Mouse (Mus musculus) MEL (cell line): ENCODE measurements around the gene Gm44973. TPM values are rescaled to one million over a fixed set of nuclear protein-coding genes. Genes with fewer than 3 reads are reported as not detected.

ENCODE experiments used
- DNase-seq: peaks from one replicate; pipeline ENCODE4 v3.0.0; 2011; ENCODE audit warnings: low read depth, low spot score
- H3K27ac ChIP-seq: 2 replicates; pipeline ENCODE4 v1.5.1; 2012; ENCODE audit warnings: low read depth, mild to moderate bottlenecking, control low read depth, low read length, moderate library complexity; ENCODE audit not compliant: control insufficient read depth
- H3K27me3 ChIP-seq, 2 experiments: fragments of 150-350 bp in 1 of 2; sonication (generic) in 1 of 2; 2 replicates each; pipeline ENCODE4 v1.6.1; 2012; ENCODE audit warnings: low read length in 2 of 2, mild to moderate bottlenecking in 2 of 2, improper control_type of control experiment in 1 of 2, moderate library complexity in 1 of 2; ENCODE audit not compliant: insufficient read depth in 2 of 2, control insufficient read depth in 1 of 2
- H3K36me3 ChIP-seq, 2 experiments: 2 replicates each; pipeline ENCODE4 v1.6.1; 2012 to 2014; ENCODE audit warnings: low read length in 2 of 2, improper control_type of control experiment in 1 of 2, inconsistent platforms in 1 of 2, mild to moderate bottlenecking in 1 of 2; ENCODE audit not compliant: insufficient read depth in 2 of 2, control insufficient read depth in 1 of 2
- H3K4me1 ChIP-seq, 2 experiments: fragments of 150-350 bp in 1 of 2; sonication (generic) in 1 of 2; 2 replicates each; pipeline ENCODE4 v1.6.1; 2012; ENCODE audit warnings: low read length in 2 of 2, improper control_type of control experiment in 1 of 2, mild to moderate bottlenecking in 1 of 2; ENCODE audit not compliant: insufficient read depth in 2 of 2, control insufficient read depth in 1 of 2
- H3K4me3 ChIP-seq, 2 experiments: fragments of 150-350 bp in 1 of 2; sonication (generic) in 1 of 2; 2 replicates each; pipeline ENCODE4 v1.5.1; 2012; ENCODE audit warnings: low read depth in 2 of 2, low read length in 2 of 2, mild to moderate bottlenecking in 2 of 2, moderate library complexity in 2 of 2, control low read depth in 1 of 2, improper control_type of control experiment in 1 of 2; ENCODE audit not compliant: control insufficient read depth in 1 of 2, insufficient read depth in 1 of 2
- H3K79me2 ChIP-seq: 2 replicates; pipeline ENCODE4 v1.6.1; 2012; ENCODE audit warnings: mild to moderate bottlenecking, low read length, moderate library complexity; ENCODE audit not compliant: control insufficient read depth, poor library complexity, insufficient read depth
- H3K9ac ChIP-seq: 2 replicates; pipeline ENCODE4 v1.6.1; 2012; ENCODE audit warnings: low read depth, mild to moderate bottlenecking, control low read depth, low read length, moderate library complexity; ENCODE audit not compliant: control insufficient read depth, poor library complexity, severe bottlenecking
- H3K9me3 ChIP-seq: fragments of 150-350 bp; sonication (generic); replicated peaks from 2 replicates; pipeline ENCODE4 v1.6.1; 2012; ENCODE audit warnings: mild to moderate bottlenecking, low read length, improper control_type of control experiment, moderate library complexity; ENCODE audit not compliant: insufficient read depth
- BHLHE40 ChIP-seq: IDR thresholded peaks from 2 replicates; pipeline ENCODE4 v1.6.1; 2012; ENCODE audit warnings: low read depth, mild to moderate bottlenecking, inconsistent platforms, low read length, improper control_type of control experiment, borderline replicate concordance
- CHD1 ChIP-seq: IDR thresholded peaks from 2 replicates; pipeline ENCODE4 v1.6.1; 2012; ENCODE audit warnings: low read depth, mild to moderate bottlenecking, inconsistent platforms, low read length, improper control_type of control experiment
- CHD2 ChIP-seq: IDR thresholded peaks from 2 replicates; pipeline ENCODE4 v1.6.1; 2011; ENCODE audit warnings: low read length, improper control_type of control experiment
- CTCF ChIP-seq, 3 experiments: IDR thresholded peaks in 2 of 3; conservative IDR thresholded peaks in 1 of 3; 2 replicates each; pipeline ENCODE4 v1.5.1; 2011 to 2012; ENCODE audit warnings: low read length in 3 of 3, low read depth in 2 of 3, mild to moderate bottlenecking in 2 of 3, improper control_type of control experiment in 1 of 3, inconsistent platforms in 1 of 3, mixed read lengths in 1 of 3, moderate library complexity in 1 of 3; ENCODE audit not compliant: control insufficient read depth in 1 of 3, insufficient read depth in 1 of 3, poor library complexity in 1 of 3, severe bottlenecking in 1 of 3
- E2F4 ChIP-seq: IDR thresholded peaks from 2 replicates; pipeline ENCODE4 v1.6.1; 2011; ENCODE audit warnings: low read depth, low read length, improper control_type of control experiment, borderline replicate concordance
- ELF1 ChIP-seq: IDR thresholded peaks from 2 replicates; pipeline ENCODE4 v1.6.1; 2014; ENCODE audit warnings: low read depth, mild to moderate bottlenecking, inconsistent platforms, low read length, improper control_type of control experiment, moderate library complexity
- EP300 ChIP-seq, 2 experiments: IDR thresholded peaks; 2 replicates each; pipeline ENCODE4 v1.6.1; 2011; ENCODE audit warnings: improper control_type of control experiment in 2 of 2, low read length in 2 of 2, low read depth in 1 of 2, mild to moderate bottlenecking in 1 of 2
- GABPA ChIP-seq: IDR thresholded peaks from 2 replicates; pipeline ENCODE4 v1.6.1; 2012; ENCODE audit warnings: low read depth, mild to moderate bottlenecking, inconsistent platforms, low read length, improper control_type of control experiment, moderate library complexity
- GATA1 ChIP-seq: IDR thresholded peaks from 2 replicates; pipeline ENCODE4 v1.6.1; 2011; ENCODE audit warnings: low read depth, low read length, improper control_type of control experiment
- HCFC1 ChIP-seq: IDR thresholded peaks from 2 replicates; pipeline ENCODE4 v1.6.1; 2012; ENCODE audit warnings: low read depth, mild to moderate bottlenecking, inconsistent platforms, low read length, improper control_type of control experiment, moderate library complexity
- JUND ChIP-seq: IDR thresholded peaks from 2 replicates; pipeline ENCODE4 v1.6.1; 2011; ENCODE audit warnings: low read depth, mild to moderate bottlenecking, improper control_type of control experiment, low read length
- KAT2A ChIP-seq: conservative IDR thresholded peaks from 2 replicates; pipeline ENCODE4 v1.6.1; 2012; ENCODE audit warnings: low read depth, low read length, improper control_type of control experiment, inconsistent platforms
- MAFK ChIP-seq: IDR thresholded peaks from 2 replicates; pipeline ENCODE4 v1.6.1; 2011; ENCODE audit warnings: low read depth, mild to moderate bottlenecking, low read length, improper control_type of control experiment, borderline replicate concordance
- MAX ChIP-seq: IDR thresholded peaks from 2 replicates; pipeline ENCODE4 v1.6.1; 2011; ENCODE audit warnings: low read length, improper control_type of control experiment
- MAZ ChIP-seq: IDR thresholded peaks from 2 replicates; pipeline ENCODE4 v1.6.1; 2012; ENCODE audit warnings: low read depth, mild to moderate bottlenecking, inconsistent platforms, low read length, improper control_type of control experiment
- MEF2A ChIP-seq: IDR thresholded peaks from 2 replicates; pipeline ENCODE4 v1.6.1; 2014; ENCODE audit warnings: low read depth, mild to moderate bottlenecking, inconsistent platforms, low read length, improper control_type of control experiment; ENCODE audit not compliant: poor library complexity, insufficient replicate concordance, severe bottlenecking; ENCODE audit errors: extremely low read depth
- MXI1 ChIP-seq: IDR thresholded peaks from 2 replicates; pipeline ENCODE4 v1.6.1; 2011; ENCODE audit warnings: mild to moderate bottlenecking, low read depth, low read length, improper control_type of control experiment
- MYB ChIP-seq: IDR thresholded peaks from 2 replicates; pipeline ENCODE4 v1.6.1; 2011; ENCODE audit warnings: mild to moderate bottlenecking, low read depth, low read length, improper control_type of control experiment
- MYC ChIP-seq: IDR thresholded peaks from 2 replicates; pipeline ENCODE4 v1.6.1; 2011; ENCODE audit warnings: low read depth, mild to moderate bottlenecking, low read length, improper control_type of control experiment, moderate library complexity
- NRF1 ChIP-seq: IDR thresholded peaks from 2 replicates; pipeline ENCODE4 v1.6.1; 2014; ENCODE audit warnings: low read depth, mild to moderate bottlenecking, inconsistent platforms, low read length, improper control_type of control experiment, moderate library complexity; ENCODE audit not compliant: poor library complexity, insufficient read depth, severe bottlenecking
- POLR2A ChIP-seq, 2 experiments: IDR thresholded peaks; 2 replicates each; pipeline ENCODE4 v1.6.1; 2011 to 2012; ENCODE audit warnings: low read length in 2 of 2, mild to moderate bottlenecking in 2 of 2, control low read depth in 1 of 2, improper control_type of control experiment in 1 of 2, low read depth in 1 of 2, moderate library complexity in 1 of 2; ENCODE audit not compliant: control insufficient read depth in 1 of 2, insufficient read depth in 1 of 2, poor library complexity in 1 of 2
- POLR2AphosphoS2 ChIP-seq: IDR thresholded peaks from 2 replicates; pipeline ENCODE4 v1.6.1; 2011; ENCODE audit warnings: low read length, improper control_type of control experiment
- POLR2AphosphoS5 ChIP-seq: IDR thresholded peaks from 2 replicates; pipeline ENCODE4 v1.6.1; 2012; ENCODE audit warnings: low read depth, borderline replicate concordance, mild to moderate bottlenecking, inconsistent platforms, low read length, moderate library complexity, mixed read lengths
- RAD21 ChIP-seq: IDR thresholded peaks from 2 replicates; pipeline ENCODE4 v1.6.1; 2011; ENCODE audit warnings: mild to moderate bottlenecking, low read depth, low read length, improper control_type of control experiment
- RCOR1 ChIP-seq: IDR thresholded peaks from 2 replicates; pipeline ENCODE4 v1.6.1; 2012; ENCODE audit warnings: low read depth, mild to moderate bottlenecking, inconsistent platforms, low read length, improper control_type of control experiment
- SIN3A ChIP-seq: IDR thresholded peaks from 2 replicates; pipeline ENCODE4 v1.6.1; 2012; ENCODE audit warnings: low read length, improper control_type of control experiment, inconsistent platforms
- TAL1 ChIP-seq: IDR thresholded peaks from 2 replicates; pipeline ENCODE4 v1.6.1; 2012; ENCODE audit warnings: mild to moderate bottlenecking, inconsistent platforms, low read length, moderate library complexity, mixed read lengths
- TBP ChIP-seq: IDR thresholded peaks from 2 replicates; pipeline ENCODE4 v1.8.0; 2011; ENCODE audit warnings: low read depth, low read length, improper control_type of control experiment
- TCF12 ChIP-seq: IDR thresholded peaks from 2 replicates; pipeline ENCODE4 v1.6.1; 2014; ENCODE audit warnings: low read depth, mild to moderate bottlenecking, inconsistent platforms, low read length, improper control_type of control experiment, moderate library complexity
- UBTF ChIP-seq: IDR thresholded peaks from 2 replicates; pipeline ENCODE4 v1.6.1; 2012; ENCODE audit warnings: low read depth, mild to moderate bottlenecking, inconsistent platforms, low read length, improper control_type of control experiment, moderate library complexity, borderline replicate concordance; ENCODE audit not compliant: insufficient read depth
- USF1 ChIP-seq: IDR thresholded peaks from 2 replicates; pipeline ENCODE4 v1.6.1; 2014; ENCODE audit warnings: low read depth, mild to moderate bottlenecking, inconsistent platforms, low read length, improper control_type of control experiment, moderate library complexity
- ZC3H11A ChIP-seq: IDR thresholded peaks from 2 replicates; pipeline ENCODE4 v1.6.1; 2012; ENCODE audit warnings: low read depth, mild to moderate bottlenecking, inconsistent platforms, low read length, improper control_type of control experiment
- ZKSCAN1 ChIP-seq: IDR thresholded peaks from 2 replicates; pipeline ENCODE4 v1.6.1; 2012; ENCODE audit warnings: low read depth, mild to moderate bottlenecking, inconsistent platforms, low read length, improper control_type of control experiment, moderate library complexity
- ZMIZ1 ChIP-seq: IDR thresholded peaks from 2 replicates; pipeline ENCODE4 v1.6.1; 2012; ENCODE audit warnings: low read depth, mild to moderate bottlenecking, inconsistent platforms, low read length, improper control_type of control experiment, moderate library complexity
- ZNF384 ChIP-seq: IDR thresholded peaks from 2 replicates; pipeline ENCODE4 v1.6.1; 2012; ENCODE audit warnings: low read depth, mild to moderate bottlenecking, inconsistent platforms, low read length, improper control_type of control experiment
- polyA plus RNA-seq, 2 experiments: library from polyadenylated mRNA; stranded (reverse) in 1 of 2; unstranded in 1 of 2; fragments of >175 nt in 1 of 2; fragments of >200 nt in 1 of 2; gene quantifications; 2 replicates each; pipeline versions ENCODE4 v1.2.1 to v1.2.4; 2012; ENCODE audit warnings: low replicate concordance in 2 of 2, low read depth in 1 of 2; ENCODE audit not compliant: insufficient read length in 2 of 2, insufficient read depth in 1 of 2, missing spikeins in 1 of 2
- total RNA-seq: library from RNA; depleted of rRNA; stranded (reverse); fragments of 300-350 nt; gene quantifications from 2 replicates; pipeline ENCODE4 v1.2.3, GENCODE M21; 2012; rRNA removed

Gm44973 gene
- total RNA-seq = not detected in 2 replicates
- 1 to 10 TPM in 1 of 2 experiments, not detected in 1; 7.9 TPM for polyA plus RNA-seq

DNA sequence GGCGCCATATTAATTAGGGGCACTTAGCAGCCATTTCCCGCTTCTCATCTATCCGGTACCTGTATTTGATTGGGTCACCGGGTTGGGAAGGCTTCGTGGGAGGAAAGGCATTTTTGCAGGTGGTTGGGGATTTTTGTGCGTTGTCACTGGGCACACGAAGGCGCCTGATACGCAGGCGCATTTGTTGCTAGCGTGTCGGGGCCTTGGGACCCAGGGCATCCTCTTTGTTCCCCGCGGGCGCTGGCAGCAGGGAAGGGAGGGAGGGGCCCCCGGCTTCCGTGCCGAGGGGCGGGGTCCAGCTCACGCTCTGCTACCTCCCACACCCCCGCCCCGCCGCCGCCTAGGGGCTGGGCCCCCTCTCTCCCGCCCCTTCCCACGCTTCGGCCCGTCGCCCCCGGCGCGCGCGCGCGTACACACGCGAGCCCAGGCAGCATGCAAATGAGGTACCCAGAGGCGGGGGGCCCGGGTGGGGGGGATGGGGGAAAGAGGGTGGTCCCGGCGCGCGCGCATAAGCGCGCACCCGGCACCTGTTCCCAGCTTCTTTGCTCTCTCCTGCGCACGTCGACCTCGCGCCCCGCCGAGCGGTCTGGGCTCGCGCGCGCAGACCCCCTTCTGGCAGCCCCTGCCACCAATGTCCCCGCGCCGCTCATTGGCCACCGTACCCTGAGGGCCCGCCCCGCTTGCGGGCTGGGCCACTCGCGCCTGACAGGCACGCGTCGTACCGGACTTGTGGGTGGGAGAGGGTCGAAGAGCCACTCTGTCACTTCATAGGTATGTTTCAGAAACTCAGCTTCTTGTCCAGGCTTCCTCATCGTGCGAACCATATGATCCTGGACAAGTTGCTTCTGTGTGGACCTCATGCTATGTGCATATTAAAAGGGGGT, at the start of gene Gm44973:
Gene Gm44973, plus strand, starts transcription at position 379 of the 884 bp plus-strand sequence.
- no peaks in the 10 kb centered on the region for H3K9me3 ChIP-seq
- no peaks in the 10 kb centered on the region for H3K27me3 ChIP-seq
- H3K4me3 ChIP-seq = peak within 1 kb of the TSS; percentile 88 to 92
- peak within 1 kb of the TSS; percentile 97 for H3K27ac ChIP-seq
- H3K4me1 ChIP-seq = peaks cover 5 to 11% of the 10 kb centered on the region in 2 experiments; a peak in 3 of 4 replicates
- peaks cover 2% of the 10 kb centered on the region for H3K79me2 ChIP-seq
- peak within 1 kb of the TSS; percentile 97 for H3K9ac ChIP-seq
- peaks cover 0 to 17% of the 10 kb centered on the region in 2 experiments; a peak in 2 of 4 replicates for H3K36me3 ChIP-seq
- peak; percentile 96 for DNase-seq
- no peak for TF ChIP-seq ZKSCAN1
- peak; percentile 35 to 57; a peak in 2 of 4 replicates for TF ChIP-seq POLR2A (IDR thresholded peaks at IDR 0.05; ENCODE audit: control insufficient read depth in 1 of 2, insufficient read depth in 1 of 2, low read depth in 1 of 2, low read length in 2 of 2, poor library complexity in 1 of 2)
- TF ChIP-seq MYC = 0 out of 2 replicates have a peak, but pooled peaks have one; percentile 14
- TF ChIP-seq HCFC1 = peak; percentile 75
- TF ChIP-seq TAL1 = no peak
- no peak for TF ChIP-seq JUND
- peak; percentile 69 for TF ChIP-seq ELF1
- TF ChIP-seq EP300 (IDR thresholded peaks at IDR 0.05; ENCODE audit: low read depth in 1 of 2, low read length in 2 of 2) = 0 out of 4 replicates have a peak, but pooled peaks of 1 of the 2 experiments have one; percentile 7
- no peak for TF ChIP-seq CHD1
- no peak for TF ChIP-seq CTCF (IDR thresholded peaks at IDR 0.05 in 2 of 3, conservative IDR thresholded peaks at IDR 0.05 in 1 of 3; ENCODE audit: control insufficient read depth in 1 of 3, insufficient read depth in 1 of 3, low read depth in 2 of 3, low read length in 3 of 3, poor library complexity in 1 of 3, severe bottlenecking in 1 of 3)
- no peak; the same call in 1 of the 2 replicates for TF ChIP-seq TCF12
- no peak for TF ChIP-seq E2F4
- TF ChIP-seq GATA1 = peak; percentile 85
- TF ChIP-seq GABPA = no peak
- TF ChIP-seq BHLHE40 = peak; percentile 67
- TF ChIP-seq MAFK = no peak
- peak; percentile 57 for TF ChIP-seq SIN3A
- no peak for TF ChIP-seq MYB
- no peak for TF ChIP-seq POLR2AphosphoS2
- TF ChIP-seq ZC3H11A = no peak
- TF ChIP-seq UBTF = 0 out of 2 replicates have a peak, but pooled peaks have one; percentile 35
- no peak for TF ChIP-seq POLR2AphosphoS5
- no peak for TF ChIP-seq USF1
- no peak for TF ChIP-seq CHD2
- no peak for TF ChIP-seq RCOR1
- no peak for TF ChIP-seq TBP
- no peak for TF ChIP-seq RAD21
- TF ChIP-seq MXI1 = peak; percentile 59
- peak; percentile 73 for TF ChIP-seq NRF1
- no peak for TF ChIP-seq MEF2A
- peak; percentile 43; the same call in 1 of the 2 replicates for TF ChIP-seq ZMIZ1
- TF ChIP-seq MAZ = peak; percentile 96
- TF ChIP-seq MAX = peak; percentile 73
- TF ChIP-seq KAT2A = no peak; the same call in 1 of the 2 replicates
- no peak for TF ChIP-seq ZNF384
